27 mouse cellular contexts compared by ENCODE assay signal in genomic region chr2:25064285-25064684, GRCm38 (mm10). TPM values are rescaled to one million over a fixed set of nuclear protein-coding genes. Genes with fewer than 3 reads are reported as not detected.
"Had no signal": no experiment of that assay in that cellular context is flagged by ENCODE, and none has a peak within 500 bp of the region (broad histone marks: within the 10 kb centered on the region; RNA-seq: fewer than 3 reads in every experiment).

No protein-coding gene starts in this region.

- H3K4me3 ChIP-seq: gastrocnemius, adult 2 months; heart, embryonic 10.5 days; heart, embryonic 12.5 days; hindbrain, embryonic 10.5 days; hindbrain, embryonic 12.5 days; intestine, embryonic 15.5 days; limb, embryonic 13.5 days had no signal

- H3K27ac ChIP-seq: gastrocnemius, adult 2 months; heart, embryonic 10.5 days; hindbrain, embryonic 10.5 days; hindbrain, embryonic 12.5 days; hindbrain, embryonic 14.5 days; intestine, embryonic 15.5 days; limb, embryonic 13.5 days had no signal

- H3K9ac ChIP-seq: heart, embryonic 12.5 days; hindbrain, embryonic 12.5 days; hindbrain, embryonic 14.5 days; intestine, embryonic 15.5 days; limb, embryonic 13.5 days had no signal

- H3K27me3 ChIP-seq: heart, embryonic 12.5 days; hindbrain, embryonic 12.5 days; intestine, embryonic 15.5 days; limb, embryonic 13.5 days had no signal

- H3K4me1 ChIP-seq: heart, embryonic 10.5 days; heart, embryonic 12.5 days; hindbrain, embryonic 10.5 days; hindbrain, embryonic 12.5 days; intestine, embryonic 15.5 days; limb, embryonic 13.5 days had no signal

- H3K4me2 ChIP-seq: heart, embryonic 12.5 days; hindbrain, embryonic 12.5 days; hindbrain, embryonic 14.5 days; intestine, embryonic 15.5 days; limb, embryonic 13.5 days had no signal

- ATAC-seq: hindbrain, embryonic 16.5 days; inflammation-experienced regulatory T-cells, adult 6 months; intestine, embryonic 15.5 days; intestine, postnatal 0 days had no signal

- H3K9me3 ChIP-seq: heart, embryonic 10.5 days; heart, embryonic 12.5 days; hindbrain, embryonic 10.5 days; hindbrain, embryonic 12.5 days; intestine, embryonic 15.5 days; limb, embryonic 13.5 days had no signal

- DNase-seq: gastrocnemius, adult 2 months; gastrocnemius, postnatal 10 days; gastrocnemius, postnatal 25 days; heart, adult 18-20 months; heart, postnatal 10 days; heart, postnatal 4 days; kidney, adult 18-20 months; kidney, adult 8-10 months; kidney, postnatal 10 days; kidney, postnatal 36 days; layer of hippocampus, adult 9-11 months; layer of hippocampus, postnatal 36 days; left cerebral cortex, postnatal 4 days had no signal

RNA-seq across cellular contexts. Expression of gene Entpd8, which starts 15.8 kb away (rescaled TPM):
- polyA plus RNA-seq: heart, embryonic 12.5 days; heart, embryonic 14.5 days; hindbrain, embryonic 10.5 days; hindbrain, embryonic 12.5 days; hindbrain, embryonic 14.5 days; hindbrain, embryonic 16.5 days; limb, embryonic 11.5 days; limb, embryonic 13.5 days had no signal

RNA-seq across cellular contexts. Expression of gene Noxa1, which starts 30.7 kb away (rescaled TPM):
- polyA plus RNA-seq: frontal cortex, adult 2 months; heart, embryonic 14.5 days; heart, embryonic 16.5 days; hindbrain, embryonic 14.5 days; hindbrain, embryonic 16.5 days had no signal
